Mouse (Mus musculus) heart, postnatal 4 days (tissue): ENCODE data around the gene Cib1. TPM values are rescaled to one million over a fixed set of nuclear protein-coding genes. Genes with fewer than 3 reads are reported as not detected.

Source experiments
- DNase-seq: peaks from one replicate; pipeline ENCODE4 v3.0.0; 2021
- total RNA-seq, 2 experiments: library from RNA; stranded (reverse); gene quantifications; 2 replicates each; pipeline ENCODE4 v1.2.3; 2021

Gene Cib1
- total RNA-seq, 2 experiments from 2014 or later, result 26.2 to 27.7 TPM

DNA sequence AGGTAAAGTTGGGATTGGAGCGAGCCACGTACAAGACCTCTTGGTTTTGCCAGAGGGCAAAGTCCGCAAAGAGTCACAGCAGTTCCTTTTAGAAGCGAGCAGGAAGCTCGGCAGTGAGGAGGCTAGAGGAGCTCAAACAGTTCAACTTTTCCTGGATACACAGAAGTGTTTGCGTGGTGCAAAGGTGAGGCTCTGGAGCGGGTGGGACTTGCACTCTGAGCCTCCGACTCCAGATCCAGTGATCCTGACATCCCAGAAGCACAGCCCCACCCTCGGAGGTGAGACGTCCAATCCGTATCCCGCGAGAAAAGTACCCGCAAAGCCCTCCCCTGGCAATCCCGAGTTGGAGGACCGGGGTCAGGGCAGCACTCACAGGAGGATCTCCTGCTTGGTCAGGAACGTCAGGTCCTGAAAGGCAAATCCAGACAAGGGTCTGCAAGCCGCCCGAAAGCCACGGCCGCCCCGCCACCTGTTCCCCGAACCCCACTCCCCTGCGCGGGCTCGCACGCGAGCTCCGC is 583 bp downstream of the Cib1 start:
- DNase-seq, result no peak

DNA sequence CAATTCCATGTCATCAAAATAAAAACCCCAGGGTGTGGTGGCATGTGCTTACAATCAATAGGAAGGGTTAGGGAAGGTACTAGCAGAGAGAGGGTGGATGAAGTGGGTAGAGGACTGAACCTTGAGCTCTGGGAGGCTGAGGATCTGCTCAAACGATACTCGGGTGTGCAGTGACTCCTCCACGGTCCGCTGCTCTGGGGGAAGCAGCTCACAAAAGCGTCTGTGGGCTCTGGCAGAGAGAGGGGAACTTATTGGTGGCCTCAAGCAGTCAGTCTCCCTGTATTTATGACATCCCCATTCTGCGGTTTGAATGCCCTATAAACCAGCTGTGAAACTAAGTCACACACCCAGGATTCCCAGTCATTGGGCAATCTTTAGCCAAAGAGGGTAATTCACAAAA is 2.4 kb downstream of the Cib1 start:
- DNase-seq, result no peak

DNA sequence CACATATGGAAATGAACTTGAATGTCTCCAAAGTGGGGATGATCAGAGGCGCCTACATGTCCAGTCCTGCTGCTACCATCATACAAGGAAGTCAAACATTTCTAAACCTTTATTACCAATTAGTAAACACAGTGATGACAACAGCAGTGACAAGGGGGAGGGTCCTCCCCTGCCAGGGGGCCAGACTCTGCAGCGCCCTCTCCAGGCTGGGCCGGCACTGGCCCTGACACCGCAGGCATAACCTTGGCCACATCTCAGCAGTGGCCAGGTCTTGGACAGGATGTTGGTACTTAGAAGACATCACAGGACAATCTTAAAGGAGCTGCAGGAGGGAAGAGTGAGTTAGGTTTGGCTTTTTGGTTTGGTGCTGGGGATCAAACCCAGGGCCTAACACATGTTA is 5.5 kb downstream of the Cib1 start:
- DNase-seq, result no peak

DNA sequence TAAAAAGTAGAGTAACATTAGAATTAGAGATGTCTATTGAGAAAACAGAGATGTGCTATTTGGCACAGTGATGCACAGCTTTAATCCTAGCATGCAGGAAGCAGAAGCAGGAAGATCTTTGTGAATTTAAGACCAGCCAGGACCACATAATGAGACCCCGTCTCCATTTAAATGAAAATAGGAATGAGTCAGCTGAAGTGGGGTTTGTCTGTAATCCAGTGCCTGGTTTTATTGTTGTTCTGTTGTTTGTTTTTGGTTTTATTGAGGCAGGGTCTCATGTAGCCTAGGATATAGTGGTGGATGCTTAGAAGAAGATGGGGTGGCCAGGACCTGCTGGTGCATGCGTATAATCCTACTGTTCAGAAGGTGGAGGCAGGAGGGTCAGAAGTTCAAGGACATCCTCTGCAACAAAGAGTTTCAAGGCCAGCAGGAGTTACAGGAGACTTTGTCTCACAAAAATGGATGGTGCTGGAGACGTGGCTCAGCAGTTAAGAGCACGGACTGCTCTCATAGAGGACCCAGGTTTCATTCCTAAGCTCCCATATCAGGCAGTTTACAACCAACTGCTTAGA is 11.3 kb downstream of the Cib1 start:
- DNase-seq, result no peak

DNA sequence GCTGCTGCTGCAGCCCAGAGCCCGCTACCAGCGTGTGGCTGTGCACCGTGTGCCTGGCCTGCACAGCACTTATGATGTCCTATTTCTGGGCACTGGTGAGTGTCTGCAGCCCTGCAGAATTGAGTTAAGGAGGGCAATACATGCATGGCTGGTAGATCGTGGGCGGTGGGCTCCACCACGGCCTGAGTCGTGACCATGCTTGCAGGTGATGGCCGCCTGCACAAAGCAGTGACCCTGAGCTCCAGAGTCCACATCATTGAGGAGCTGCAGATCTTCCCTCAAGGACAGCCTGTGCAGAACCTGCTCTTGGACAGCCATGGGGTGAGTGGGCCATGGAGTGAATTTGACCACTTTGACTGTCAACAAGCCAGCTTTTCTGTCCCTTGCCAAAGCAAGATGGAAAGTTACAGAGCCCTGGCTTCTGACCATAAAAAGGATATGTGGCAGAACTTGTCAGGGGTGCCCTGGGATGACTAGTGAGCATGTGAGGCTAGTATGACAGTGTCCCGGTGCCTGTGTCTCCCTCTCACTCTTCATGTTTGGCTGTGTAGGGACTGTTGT is 12.3 kb downstream of the Cib1 start:
- no peak for DNase-seq

DNA sequence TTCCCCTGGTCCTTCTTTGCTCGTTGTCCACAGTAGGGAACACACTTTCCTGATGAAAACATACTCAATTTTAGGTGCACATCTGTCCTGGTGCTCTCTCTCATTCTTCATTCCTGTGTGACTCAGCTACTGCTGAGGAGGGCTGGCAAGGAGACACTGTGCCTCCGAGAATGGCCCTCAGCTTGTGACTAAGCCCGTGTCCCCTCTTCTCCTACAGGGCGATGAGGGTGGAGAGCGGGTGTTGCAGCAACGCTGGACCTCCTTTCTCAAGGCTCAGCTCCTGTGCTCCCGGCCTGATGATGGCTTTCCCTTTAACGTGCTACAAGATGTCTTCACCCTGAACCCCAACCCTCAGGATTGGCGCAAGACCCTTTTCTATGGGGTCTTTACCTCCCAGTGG is 13.9 kb downstream of the Cib1 start:
- no peak for DNase-seq

DNA sequence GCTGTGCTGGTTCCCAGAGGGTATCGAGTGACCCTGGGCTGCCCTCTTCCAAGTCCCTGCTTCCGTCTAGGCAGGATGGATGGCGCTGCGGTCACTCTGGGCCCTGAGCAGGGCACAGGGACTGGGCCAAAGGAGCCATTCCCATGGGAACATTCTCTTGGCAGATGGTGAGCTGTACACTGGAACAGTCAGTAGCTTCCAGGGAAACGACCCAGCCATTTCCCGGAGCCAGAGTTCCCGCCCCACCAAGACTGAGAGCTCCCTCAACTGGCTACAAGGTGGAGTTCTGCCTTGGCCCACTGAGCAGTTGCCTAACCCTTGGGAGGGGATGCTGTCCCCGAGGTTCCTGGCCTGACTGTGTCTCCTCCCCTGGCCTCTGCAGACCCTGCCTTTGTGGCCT is 16.0 kb downstream of the Cib1 start:
- peak; percentile 57 for DNase-seq

DNA sequence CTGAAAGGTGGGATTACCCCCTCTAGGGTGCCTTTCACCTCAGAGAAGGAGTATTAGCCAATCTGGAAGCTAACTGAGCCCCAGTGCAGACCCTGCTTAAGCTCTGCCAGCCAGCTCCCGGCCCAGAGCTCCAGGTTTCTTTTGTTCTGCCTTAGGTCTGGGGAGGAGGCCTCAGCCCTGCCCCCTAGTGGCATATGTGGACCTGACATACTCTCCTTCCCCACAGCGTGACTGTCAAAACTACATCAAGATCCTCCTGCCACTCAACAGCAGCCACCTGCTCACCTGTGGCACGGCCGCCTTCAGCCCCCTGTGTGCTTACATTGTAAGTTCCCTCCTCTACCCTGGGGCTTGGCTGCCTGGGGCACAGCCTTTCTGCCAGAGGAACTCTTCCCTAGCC is 17.2 kb downstream of the Cib1 start:
- peak; percentile 85 for DNase-seq

DNA sequence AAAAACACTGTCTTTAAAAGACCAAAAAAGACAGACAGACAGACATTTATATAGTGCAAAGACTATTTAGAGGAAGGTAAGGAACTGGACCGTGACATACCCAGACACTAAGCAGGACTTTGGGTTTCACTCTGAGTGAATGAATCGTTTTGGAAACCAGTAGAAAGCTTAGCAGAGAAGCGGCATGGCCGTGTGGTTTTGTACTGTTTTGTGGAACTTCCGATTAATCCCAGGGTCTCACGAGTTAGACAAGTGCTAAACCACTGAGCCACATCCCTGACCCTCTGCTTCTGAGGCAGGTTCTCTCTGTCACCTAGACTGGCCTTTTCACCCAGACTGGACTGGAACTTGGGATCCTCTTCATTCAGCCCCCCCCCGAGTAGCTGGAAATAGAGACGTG is 18.2 kb downstream of the Cib1 start:
- no peak for DNase-seq

DNA sequence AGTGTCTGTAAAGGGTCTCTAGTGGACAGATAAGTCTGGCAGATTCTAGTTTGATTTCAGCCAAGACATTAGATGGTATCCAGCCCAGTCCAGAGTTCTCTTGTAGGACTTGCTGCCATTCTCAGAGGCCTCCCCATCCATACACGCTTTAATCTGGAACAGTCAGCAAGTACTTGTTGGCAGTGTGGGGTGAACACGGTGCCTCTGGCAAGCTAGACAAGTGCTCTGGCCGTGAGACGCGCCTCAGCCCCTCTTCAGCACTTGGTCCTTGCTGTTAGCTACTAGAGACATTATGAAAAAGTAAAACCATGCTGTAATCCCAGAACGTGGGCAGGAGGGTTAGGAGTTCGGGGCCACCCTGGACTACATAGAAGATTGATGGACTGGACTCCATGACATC is 19.0 kb downstream of the Cib1 start:
- DNase-seq, result no peak

DNA sequence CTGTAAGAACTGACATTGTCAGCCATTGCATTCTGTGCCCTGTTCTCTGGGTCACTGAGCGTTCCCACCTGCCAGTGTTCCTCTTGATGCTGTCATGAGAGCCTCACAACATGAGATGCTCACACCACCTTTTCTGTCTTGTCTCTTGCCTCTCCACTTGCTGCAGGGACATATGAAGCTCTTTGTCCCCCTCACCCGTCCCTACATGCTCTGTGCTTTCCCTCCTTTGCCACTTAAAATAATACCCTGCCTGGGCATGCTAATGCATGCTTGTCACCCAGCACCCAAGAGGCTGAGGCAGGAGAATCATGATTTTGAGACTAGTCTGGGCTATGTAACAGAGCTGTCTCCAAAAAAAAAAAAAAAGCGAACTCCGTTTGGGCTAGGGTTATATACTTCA is 21.6 kb downstream of the Cib1 start:
- no peak for DNase-seq

DNA sequence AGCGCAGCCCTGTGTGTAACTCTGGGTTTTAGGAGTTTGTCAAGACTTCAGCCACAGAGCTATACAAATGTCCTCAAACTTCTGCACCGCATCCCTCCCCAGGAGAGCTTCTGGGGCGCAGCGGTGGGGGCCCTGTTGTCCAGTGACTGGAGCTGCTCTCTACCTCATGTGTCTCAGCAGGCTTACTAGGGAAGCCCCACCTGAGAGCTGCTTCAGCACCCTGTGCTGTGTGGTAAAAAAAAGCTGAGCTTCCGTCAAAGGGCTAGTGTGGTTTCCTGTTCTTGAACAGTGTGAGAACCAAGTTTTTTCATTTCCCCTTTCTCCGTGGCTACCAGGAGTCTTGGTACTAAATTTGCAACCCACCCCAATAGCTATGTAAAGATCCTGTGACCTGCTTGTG is 22.9 kb downstream of the Cib1 start:
- DNase-seq, result no peak

DNA sequence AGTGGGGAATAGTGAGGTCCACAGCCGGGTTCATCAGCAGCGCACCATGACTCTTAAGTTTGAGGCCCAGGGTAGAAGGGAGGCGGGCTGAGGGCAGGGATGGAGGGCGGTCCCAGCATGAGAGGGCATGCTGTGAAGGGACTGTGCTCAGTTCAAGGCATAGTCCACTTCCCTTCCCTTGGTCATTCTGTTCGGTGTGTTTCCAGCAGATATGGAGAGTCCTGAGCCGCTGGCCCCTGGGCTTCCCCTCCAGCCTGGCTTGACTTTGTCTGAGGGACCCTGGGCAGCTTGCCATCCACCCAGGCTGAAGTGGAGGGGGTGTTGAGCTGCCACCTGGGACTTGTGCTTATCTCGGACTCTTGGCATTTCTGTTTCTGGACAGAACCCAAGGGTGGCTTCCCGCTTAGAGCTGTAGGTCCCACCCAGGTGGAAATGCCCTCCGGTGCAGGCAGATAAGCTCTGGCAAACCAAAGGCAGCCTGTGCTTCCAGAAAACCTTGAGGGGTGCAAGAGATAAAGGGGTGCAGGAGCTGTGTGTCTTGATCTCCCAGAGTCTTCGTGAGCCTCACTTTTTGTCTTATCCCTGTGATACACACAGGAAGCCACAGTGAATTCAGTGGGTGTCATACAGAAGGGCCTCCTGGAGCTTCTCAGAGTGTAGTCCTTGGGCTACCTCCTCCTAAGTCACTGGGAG is 23.7 kb downstream of the Cib1 start:
- DNase-seq, result peak; percentile 87

DNA sequence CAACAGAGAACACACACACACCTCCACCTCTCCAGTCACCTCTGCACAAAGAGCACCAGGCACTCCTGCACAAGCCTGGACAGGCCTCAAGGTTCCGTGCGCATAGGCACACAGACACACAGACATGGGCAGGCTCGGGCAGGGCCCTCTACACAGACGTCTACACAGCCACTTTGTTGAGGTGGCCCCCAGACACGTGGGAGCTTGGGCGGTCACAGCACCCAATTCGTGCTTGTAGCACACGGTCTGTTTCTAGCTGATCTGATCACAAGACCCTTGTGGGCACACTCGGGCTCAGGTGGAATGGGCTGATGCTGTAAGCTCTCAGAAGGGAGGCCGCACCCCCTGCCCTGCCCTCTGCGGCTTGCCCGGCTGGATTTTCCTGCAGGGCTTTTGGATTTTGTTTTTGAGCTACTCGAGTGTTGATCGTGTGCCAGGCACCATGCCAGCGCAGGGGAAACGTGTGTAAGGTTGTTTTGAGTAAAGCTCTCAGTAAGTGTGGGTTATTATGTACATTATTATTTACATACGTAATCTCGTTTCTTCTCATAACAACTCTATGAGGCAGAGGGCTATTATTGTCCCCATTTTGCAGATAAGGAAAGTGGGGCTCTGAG is 24.5 kb downstream of the Cib1 start:
- peak; percentile 29 for DNase-seq

DNA sequence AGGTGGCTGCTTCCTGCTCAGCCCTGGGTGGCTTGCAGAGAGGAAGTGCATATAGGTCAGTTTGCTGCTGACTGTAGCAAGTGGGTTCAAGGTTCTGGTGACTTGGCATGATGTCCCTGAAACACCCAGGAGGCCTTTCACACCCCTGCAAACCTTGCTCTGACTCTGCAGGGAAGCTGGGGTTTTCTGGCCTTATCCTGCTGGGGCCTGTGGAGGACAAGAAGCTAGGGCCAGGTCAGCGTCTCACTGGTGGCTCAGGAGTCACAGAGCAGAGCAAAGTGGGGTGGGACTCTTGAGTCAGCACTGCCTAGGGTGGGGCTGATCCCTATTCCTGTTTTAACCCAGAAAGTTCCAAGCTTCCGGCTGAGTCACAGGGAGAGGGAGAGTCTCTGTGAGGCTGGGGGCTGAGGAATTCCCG is 25.3 kb downstream of the Cib1 start:
- DNase-seq, result no peak

DNA sequence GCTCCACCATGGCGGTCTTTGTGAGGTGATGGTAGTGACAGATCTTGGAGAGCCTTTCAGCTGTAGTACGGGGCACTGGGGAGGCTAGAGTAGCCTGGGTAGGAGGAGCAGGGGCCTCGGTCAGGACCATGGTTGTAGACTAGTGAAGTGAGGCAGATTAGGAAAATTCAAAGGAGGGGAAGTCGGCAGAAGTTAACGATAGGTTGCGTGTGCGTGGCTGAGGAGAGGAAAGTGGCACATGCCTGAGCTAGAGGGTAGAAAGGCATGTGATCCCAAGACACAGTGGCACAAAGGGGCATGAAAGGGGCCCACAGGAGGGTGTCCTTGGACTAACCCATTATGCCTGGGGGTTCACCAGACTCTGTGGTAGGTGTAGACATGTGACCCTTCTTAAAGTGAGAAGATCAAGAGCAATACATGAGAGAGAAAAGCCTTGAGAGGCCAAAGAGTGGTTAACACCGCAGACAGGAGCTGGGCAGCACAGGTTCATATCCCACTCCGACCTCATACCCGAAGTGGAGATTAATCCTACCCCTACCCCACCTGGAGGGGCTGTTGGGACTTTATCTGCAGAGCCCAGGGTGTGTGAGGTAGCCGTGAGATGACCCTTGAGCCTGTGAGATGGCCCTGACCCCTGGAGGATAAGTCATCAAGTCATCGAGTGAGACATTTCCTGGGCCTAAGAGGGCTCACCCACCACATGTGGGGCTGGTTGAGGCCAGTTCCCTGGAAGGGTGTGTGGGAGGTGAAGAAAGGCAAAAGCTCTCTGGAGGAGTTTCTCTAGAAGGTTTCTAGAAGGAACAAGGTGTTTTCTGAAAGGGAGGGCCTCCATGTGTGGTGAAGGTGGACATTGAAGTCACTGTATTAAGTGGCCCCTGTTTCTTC is 26.7 kb downstream of the Cib1 start:
- no peak for DNase-seq

DNA sequence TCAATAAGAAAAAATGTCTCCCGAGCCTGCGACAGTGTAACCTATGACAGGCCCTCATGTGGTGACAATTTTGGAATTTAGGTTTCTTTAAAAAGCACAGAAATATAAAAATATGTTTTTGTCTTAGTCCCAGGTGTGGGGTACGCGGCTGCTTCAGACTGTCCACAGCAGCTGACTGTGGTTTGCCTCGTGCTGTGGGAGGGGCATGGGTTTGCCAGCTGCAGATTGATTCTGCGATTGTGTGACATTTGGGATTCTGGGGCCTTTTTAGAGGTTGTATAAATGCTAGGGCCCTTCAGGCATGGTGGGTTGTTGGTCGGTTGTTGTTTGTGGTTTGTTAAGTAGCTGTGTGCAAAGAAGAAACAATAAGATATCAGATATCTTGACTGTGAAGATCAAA is 27.7 kb downstream of the Cib1 start:
- no peak for DNase-seq

DNA sequence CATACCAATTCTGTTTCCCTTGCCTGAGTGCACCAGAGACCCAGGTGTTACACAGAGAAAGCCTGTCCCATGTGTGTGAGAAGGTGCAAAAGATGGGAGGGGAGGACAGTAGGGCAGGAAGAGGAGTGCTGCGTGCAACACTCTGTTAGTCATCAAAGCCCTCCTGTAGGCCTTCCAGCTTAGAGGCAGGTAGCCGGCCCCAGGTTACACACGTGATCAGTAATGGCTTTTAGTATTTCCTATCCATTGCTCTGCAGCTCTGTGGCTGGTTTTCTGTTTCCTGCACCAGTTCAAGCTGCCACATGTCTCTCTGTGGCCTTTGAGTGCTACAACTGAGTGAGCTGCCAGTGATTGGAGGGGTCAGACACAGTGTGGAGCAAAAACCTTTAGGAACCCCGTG is 28.3 kb downstream of the Cib1 start:
- DNase-seq, result no peak

DNA sequence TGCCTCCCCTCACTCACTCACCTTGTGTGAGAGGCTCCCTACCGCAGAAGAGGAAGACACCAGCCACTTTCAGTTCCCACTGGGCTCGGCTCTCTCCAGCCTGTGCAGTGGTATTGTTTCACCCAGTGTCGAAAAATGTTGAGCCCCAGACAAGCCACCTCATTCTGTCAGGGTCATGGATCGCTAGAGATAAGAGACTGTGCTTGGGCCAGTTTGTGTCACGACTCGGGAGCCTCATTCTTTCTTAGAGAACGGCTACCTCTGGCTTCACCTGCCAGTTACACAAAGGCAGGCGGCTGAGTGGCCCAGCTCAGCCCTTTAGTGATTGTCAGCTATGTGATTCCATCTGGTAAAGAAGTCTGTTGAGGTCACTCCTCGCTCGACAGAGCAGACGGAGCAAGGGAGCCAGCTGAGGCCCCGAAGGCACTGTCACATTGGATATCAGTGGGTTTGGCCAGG is 28.9 kb downstream of the Cib1 start:
- no peak for DNase-seq

DNA sequence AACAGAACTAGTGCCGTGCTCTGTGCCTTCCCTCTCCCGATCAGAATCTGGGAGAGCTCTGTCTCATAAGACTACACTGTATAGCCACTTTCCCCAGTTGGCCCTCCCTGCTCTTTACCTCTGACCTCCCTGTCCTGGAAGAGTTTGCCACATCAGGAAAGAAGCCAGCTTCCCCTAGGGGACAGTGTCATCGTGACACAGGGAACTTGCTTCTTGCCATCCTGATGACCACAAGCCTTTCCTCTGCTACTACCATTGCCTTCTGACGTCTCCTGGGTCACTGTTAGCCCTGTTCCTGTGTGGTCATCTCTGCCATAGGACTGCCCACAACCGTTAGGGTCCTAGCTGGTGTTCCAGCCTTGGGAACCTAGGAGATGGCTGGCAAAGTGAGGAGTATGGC is 29.7 kb downstream of the Cib1 start:
- no peak for DNase-seq

DNA sequence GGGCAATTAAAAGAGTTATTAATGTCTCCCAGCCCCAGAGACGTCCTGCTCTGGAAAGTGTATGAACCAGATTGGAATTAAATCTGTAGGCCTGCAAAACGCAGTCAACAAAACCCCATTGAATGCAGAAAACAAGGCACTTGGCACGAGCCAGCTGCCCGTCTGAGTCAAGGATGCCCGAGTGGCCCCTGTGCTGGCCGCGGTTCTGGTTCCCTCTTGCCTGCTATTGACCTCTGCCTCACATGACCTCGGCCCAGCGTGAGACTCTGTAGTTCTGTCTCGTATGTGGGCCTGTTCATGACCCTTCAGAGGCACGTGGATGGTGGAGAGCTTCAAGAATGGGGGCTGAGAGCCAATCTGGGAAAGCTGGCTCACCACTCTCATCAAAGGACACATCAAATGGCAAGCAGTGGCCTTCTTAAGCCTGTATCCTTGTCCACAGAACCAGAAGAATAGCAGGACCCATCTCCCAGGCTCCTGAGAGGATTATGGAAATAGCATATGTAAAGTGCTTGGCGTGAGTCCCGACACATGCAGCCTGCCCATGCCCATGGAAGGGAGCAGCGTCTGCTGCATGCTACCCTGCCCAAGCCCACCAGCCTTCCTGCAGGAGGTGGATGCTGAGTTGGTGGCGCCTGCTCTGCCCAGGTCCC is 30.6 kb downstream of the Cib1 start:
- no peak for DNase-seq

DNA sequence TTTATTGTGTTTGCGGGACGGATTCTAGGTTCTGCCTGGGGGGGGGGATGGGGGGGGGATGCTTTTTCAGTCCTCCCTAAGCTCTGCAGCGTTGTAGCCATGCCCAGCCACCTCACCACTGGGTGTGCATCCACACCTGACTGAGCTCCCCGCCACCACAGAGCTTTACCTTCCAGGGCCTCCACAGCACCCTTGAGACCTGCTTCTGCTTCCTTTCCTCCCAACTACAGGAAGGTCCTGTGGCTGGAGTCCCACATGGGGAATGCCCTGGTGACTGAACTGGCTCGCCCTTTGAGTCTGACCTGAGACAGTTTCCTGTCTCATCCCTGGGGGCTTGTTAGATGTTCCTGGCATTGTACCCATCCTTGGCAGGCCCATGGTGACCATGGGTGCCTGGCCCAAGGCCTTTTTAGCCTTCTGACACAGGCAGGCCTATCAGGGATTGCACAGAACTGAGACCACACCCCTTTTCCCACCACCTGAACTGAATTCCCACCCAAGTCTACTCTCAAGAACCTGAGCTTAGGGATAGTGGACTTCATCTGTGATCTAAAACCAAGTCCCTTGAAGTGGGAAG is 31.6 kb downstream of the Cib1 start:
- no peak for DNase-seq
